Mouse (Mus musculus) neural tube, embryonic 11.5 days (tissue): Measurements from ENCODE around the gene Nuak2. TPM values are rescaled to one million over a fixed set of nuclear protein-coding genes. Genes with fewer than 3 reads are reported as not detected.

ENCODE experiments used
- ATAC-seq: fragments of 200-750 bp; cut with Nextera tagmentation; 2 replicates; pipeline ENCODE4 v1.8.0; 2017; ENCODE audit warnings: moderate number of reproducible peaks, mild to moderate bottlenecking, moderate TSS enrichment, moderate library complexity; ENCODE audit not compliant: insufficient read depth, low FRiP score, low TSS enrichment
- DNase-seq: peaks from one replicate; pipeline ENCODE4 v3.0.0-alpha.2; 2015; ENCODE audit warnings: low spot score
- H3K27ac ChIP-seq: fragments of 300-500 bp; sonication (generic); 2 replicates; pipeline ENCODE4 v1.5.1; 2014; ENCODE audit warnings: low read depth, mild to moderate bottlenecking, low read length
- H3K27me3 ChIP-seq: fragments of 300-500 bp; sonication (generic); 2 replicates; pipeline ENCODE4 v1.6.1; 2014; ENCODE audit warnings: mild to moderate bottlenecking, low read length, mixed read lengths; ENCODE audit not compliant: control insufficient read depth, insufficient read depth
- H3K36me3 ChIP-seq: fragments of 300-500 bp; sonication (generic); 2 replicates; pipeline ENCODE4 v1.6.1; 2014; ENCODE audit warnings: mild to moderate bottlenecking, low read length, moderate library complexity, mixed read lengths; ENCODE audit not compliant: control insufficient read depth, insufficient read depth
- H3K4me1 ChIP-seq: fragments of 300-500 bp; sonication (generic); 2 replicates; pipeline ENCODE4 v1.6.1; 2014; ENCODE audit warnings: low read length, mixed read lengths; ENCODE audit not compliant: control insufficient read depth, insufficient read depth
- H3K4me2 ChIP-seq: fragments of 300-500 bp; sonication (generic); 2 replicates; pipeline ENCODE4 v1.6.1; 2014; ENCODE audit warnings: low read depth, mild to moderate bottlenecking, moderate library complexity
- H3K4me3 ChIP-seq: fragments of 300-500 bp; sonication (generic); 2 replicates; pipeline ENCODE4 v1.5.1; 2014; ENCODE audit warnings: low read depth, low read length
- H3K9ac ChIP-seq: fragments of 300-500 bp; sonication (generic); 2 replicates; pipeline ENCODE4 v1.6.1; 2014; ENCODE audit warnings: mild to moderate bottlenecking, low read length
- H3K9me3 ChIP-seq: fragments of 300-500 bp; sonication (generic); 2 replicates; pipeline ENCODE4 v1.6.1; 2016; ENCODE audit warnings: low read length; ENCODE audit not compliant: control insufficient read depth
- WGBS: fragments of 180-500 bp; shearing (Covaris S2); extraction: QIAGEN DNeasy Blood & Tissue Kit; methylation state at CpG from one replicate; pipeline ENCODE4 v1.1.7; 2014; 5-methylcytosine and 5-hydroxymethylcytosine counted together
- polyA plus RNA-seq: library from polyadenylated mRNA; unstranded; fragments of >200 nt; fragmentation: Nextera tagmentation; extraction: Ambion mirVana; gene quantifications from 2 replicates; pipeline ENCODE4 v1.2.1, GENCODE M21; 2014

Gene Nuak2
- polyA plus RNA-seq, 1 experiment from 2014 or later = 24.4 TPM

GRCm38 (mm10) chr1:132312703-132313102 is 3.2 kb upstream of the Nuak2 start:
- no peaks in the 10 kb centered on the region for H3K9me3 ChIP-seq
- WGBS = 56% methylated on average over 3 of the region's 3 CpGs
- DNase-seq (peak; percentile 62), ATAC-seq (0 out of 2 replicates have a peak, but pooled peaks have one; percentile 29)
- H3K36me3 ChIP-seq = no peaks in the 10 kb centered on the region
- H3K4me1 ChIP-seq = peaks cover 6% of the 10 kb centered on the region
- no peak overlapping the region for H3K4me2 ChIP-seq
- no peak overlapping the region for H3K27ac ChIP-seq
- no peak overlapping the region for H3K4me3 ChIP-seq
- H3K9ac ChIP-seq = no peak overlapping the region
- H3K27me3 ChIP-seq = no peaks in the 10 kb centered on the region

DNA sequence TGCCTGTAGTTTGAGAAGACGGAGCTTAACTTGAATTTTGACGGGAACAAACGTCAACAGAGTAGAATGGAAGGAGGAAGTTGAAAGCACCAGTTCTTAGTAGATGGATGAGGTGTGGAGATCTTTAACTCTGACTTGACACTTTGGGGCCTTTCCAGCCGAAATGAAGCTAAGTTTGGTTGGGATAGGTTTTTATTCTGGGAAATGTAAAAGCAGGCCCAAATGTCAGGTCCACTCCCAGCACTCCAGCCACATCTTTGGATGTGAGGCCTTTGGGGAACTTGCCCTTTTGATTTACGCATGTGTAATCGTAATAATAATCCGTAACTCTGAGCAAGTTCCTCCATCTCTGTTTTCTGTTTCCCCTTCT is 684 bp downstream of the Nuak2 start:
- Histone ChIP-seq H3K9ac (peak overlapping the region; percentile 73), H3K27me3 (no peaks in the 10 kb centered on the region), H3K4me3 (peak overlapping the region; percentile 57), H3K4me2 (peak overlapping the region; percentile 73), H3K36me3 (no peaks in the 10 kb centered on the region), H3K27ac (no peak overlapping the region), H3K9me3 (no peaks in the 10 kb centered on the region), H3K4me1 (peaks cover 34% of the 10 kb centered on the region)
- no peak for ATAC-seq
- 24% methylated on average over 7 of the region's 7 CpGs for WGBS
- no peak for DNase-seq

- H3K27ac ChIP-seq = no peak overlapping the region
- peaks cover 42% of the 10 kb centered on the region for H3K4me1 ChIP-seq
- ATAC-seq = no peak
- H3K9ac ChIP-seq = peak overlapping the region; percentile 73
- DNase-seq = no peak
- H3K36me3 ChIP-seq = no peaks in the 10 kb centered on the region
- 41% methylated on average over 4 of the region's 4 CpGs for WGBS
- no peaks in the 10 kb centered on the region for H3K27me3 ChIP-seq
- H3K4me2 ChIP-seq = peak overlapping the region; percentile 73
- no peaks in the 10 kb centered on the region for H3K9me3 ChIP-seq
- peak overlapping the region; percentile 57 for H3K4me3 ChIP-seq
Observed at GRCm38 (mm10) chr1:132317413-132317812, 1.5 kb downstream of the Nuak2 start.

- no peaks in the 10 kb centered on the region for H3K36me3 ChIP-seq
- H3K27ac ChIP-seq = peak overlapping the region; percentile 36
- 39% methylated on average over 8 of the region's 8 CpGs for WGBS
- H3K4me1 ChIP-seq = peaks cover 42% of the 10 kb centered on the region
- H3K27me3 ChIP-seq = no peaks in the 10 kb centered on the region
- DNase-seq = no peak
- H3K9me3 ChIP-seq = no peaks in the 10 kb centered on the region
- H3K4me3 ChIP-seq = peak overlapping the region; percentile 57
- peak overlapping the region; percentile 19; the same call in 1 of the 2 replicates for H3K9ac ChIP-seq
- H3K4me2 ChIP-seq = peak overlapping the region; percentile 73
- ATAC-seq = no peak
Observed at GRCm38 (mm10) chr1:132317894-132318863, 2.3 kb downstream of the Nuak2 start.

GRCm38 (mm10) chr1:132319242-132319641 is 3.3 kb downstream of the Nuak2 start:
- Histone ChIP-seq H3K9me3 (no peaks in the 10 kb centered on the region), H3K36me3 (no peaks in the 10 kb centered on the region), H3K4me1 (peaks cover 44% of the 10 kb centered on the region), H3K4me3 (no peak overlapping the region), H3K27ac (peak overlapping the region; percentile 36), H3K4me2 (peak overlapping the region; percentile 18; the same call in 1 of the 2 replicates), H3K9ac (no peak overlapping the region), H3K27me3 (no peaks in the 10 kb centered on the region)
- WGBS = 59% methylated on average over 5 of the region's 5 CpGs
- peak; percentile 38 for DNase-seq
- ATAC-seq = no peak

DNA sequence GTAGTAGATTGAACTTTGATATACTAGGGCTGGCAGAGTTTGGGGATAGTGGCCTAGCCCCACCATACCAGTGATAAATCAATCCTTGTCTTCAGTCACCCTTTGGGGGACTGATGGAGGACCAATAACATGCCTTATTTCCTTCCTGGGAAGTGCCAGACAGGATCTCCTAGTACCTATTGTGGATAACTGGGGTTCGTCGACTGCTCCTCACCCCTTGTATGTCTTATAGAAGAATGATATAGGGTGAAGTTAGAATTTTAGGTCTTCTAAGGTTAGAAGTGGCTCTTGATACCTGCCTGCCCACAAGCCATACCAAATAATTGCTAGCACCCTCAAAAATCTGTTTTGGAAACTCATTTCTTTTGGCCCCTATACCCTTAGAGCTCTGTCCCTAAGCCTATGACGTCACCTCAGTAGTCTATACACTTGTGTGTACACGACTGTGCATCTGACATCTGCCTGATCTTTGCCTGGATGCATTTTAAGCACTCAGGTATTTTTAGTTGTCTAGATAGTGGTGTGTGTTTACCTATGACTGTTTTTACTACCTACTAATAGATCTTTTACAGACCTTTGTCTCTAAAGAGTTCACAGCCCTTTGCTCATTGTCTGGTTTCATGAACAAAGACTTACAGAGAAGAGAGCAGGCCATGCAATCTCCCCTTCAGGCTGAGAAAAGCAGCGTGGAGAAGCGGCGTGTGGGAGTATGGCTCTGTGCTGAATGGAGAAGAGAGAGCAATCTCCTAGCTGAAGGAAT is 6.1 kb downstream of the Nuak2 start:
- Histone ChIP-seq H3K4me3 (no peak overlapping the region), H3K27me3 (no peaks in the 10 kb centered on the region), H3K27ac (peak overlapping the region; percentile 95), H3K36me3 (no peaks in the 10 kb centered on the region), H3K9ac (peak overlapping the region; percentile 42), H3K4me1 (peaks cover 53% of the 10 kb centered on the region), H3K4me2 (peak overlapping the region; percentile 12), H3K9me3 (no peaks in the 10 kb centered on the region)
- ATAC-seq (peak; percentile 37), DNase-seq (no peak)
- 38% methylated on average over 7 of the region's 7 CpGs for WGBS

- Histone ChIP-seq H3K27ac (peak overlapping the region; percentile 95), H3K9me3 (no peaks in the 10 kb centered on the region), H3K4me1 (peaks cover 48% of the 10 kb centered on the region), H3K36me3 (peaks cover 3% of the 10 kb centered on the region; the same call in 1 of the 2 replicates), H3K4me2 (peak overlapping the region; percentile 12; the same call in 1 of the 2 replicates), H3K27me3 (no peaks in the 10 kb centered on the region), H3K9ac (peak overlapping the region; percentile 42), H3K4me3 (no peak overlapping the region)
- DNase-seq = peak; percentile 90
- peak; percentile 95 for ATAC-seq
- WGBS = 23% methylated on average over 13 of the region's 13 CpGs
Observed at GRCm38 (mm10) chr1:132322711-132323542, 7.0 kb downstream of the Nuak2 start.

DNA sequence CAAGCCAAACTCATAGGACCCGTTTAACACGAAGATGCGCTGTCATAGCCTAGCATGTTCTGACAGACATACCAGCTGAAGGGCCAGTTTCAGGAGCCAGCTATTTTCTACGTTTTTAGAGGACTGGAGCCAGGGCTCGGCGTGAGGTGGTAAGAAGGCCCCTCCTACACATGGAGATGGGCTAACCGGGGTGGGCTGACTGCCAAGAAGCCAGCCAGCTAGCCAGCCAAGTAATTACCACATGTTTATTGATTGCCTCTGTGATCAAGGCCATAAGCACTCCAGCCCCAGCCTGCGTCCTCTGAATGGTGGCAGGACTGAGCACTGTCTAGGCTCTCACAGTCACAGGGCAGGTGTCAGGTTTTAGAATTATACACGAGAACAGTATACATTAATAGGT is 10.9 kb downstream of the Nuak2 start:
- Histone ChIP-seq H3K9me3 (no peaks in the 10 kb centered on the region), H3K4me2 (no peak overlapping the region), H3K4me1 (peaks cover 25% of the 10 kb centered on the region), H3K36me3 (peaks cover 9% of the 10 kb centered on the region), H3K4me3 (no peak overlapping the region), H3K27ac (peak overlapping the region; percentile 36; the same call in 1 of the 2 replicates), H3K27me3 (no peaks in the 10 kb centered on the region), H3K9ac (no peak overlapping the region)
- 66% methylated on average over 9 of the region's 9 CpGs for WGBS
- DNase-seq = peak; percentile 56
- no peak; the same call in 1 of the 2 replicates for ATAC-seq
